Mouse (Mus musculus): Measurements from ENCODE around the gene Sigirr.
A peak's percentile ranks its signal among the peaks of the same experiment; 100 is the strongest.

Gene Sigirr

DNA sequence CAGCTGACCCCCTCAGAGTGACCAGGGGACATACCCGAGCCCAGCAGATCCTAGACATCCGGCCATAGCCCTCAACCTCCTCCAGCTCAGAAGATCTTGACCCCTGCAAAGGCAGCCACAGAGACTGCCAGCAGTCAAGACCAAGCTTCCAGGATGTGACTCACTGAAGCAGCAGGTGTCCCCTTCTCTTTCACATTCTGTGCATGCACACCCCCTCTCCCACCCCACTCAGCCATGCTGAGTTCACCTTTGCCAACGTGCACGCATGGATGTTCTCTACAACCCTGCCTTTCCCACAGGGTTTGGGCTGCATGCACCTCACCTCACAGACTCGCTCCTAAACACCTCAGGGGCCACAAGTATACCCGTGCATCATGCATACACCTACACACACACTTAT lies 4.4 kb downstream of the Sigirr start:
- no peak for DNase-seq

DNA sequence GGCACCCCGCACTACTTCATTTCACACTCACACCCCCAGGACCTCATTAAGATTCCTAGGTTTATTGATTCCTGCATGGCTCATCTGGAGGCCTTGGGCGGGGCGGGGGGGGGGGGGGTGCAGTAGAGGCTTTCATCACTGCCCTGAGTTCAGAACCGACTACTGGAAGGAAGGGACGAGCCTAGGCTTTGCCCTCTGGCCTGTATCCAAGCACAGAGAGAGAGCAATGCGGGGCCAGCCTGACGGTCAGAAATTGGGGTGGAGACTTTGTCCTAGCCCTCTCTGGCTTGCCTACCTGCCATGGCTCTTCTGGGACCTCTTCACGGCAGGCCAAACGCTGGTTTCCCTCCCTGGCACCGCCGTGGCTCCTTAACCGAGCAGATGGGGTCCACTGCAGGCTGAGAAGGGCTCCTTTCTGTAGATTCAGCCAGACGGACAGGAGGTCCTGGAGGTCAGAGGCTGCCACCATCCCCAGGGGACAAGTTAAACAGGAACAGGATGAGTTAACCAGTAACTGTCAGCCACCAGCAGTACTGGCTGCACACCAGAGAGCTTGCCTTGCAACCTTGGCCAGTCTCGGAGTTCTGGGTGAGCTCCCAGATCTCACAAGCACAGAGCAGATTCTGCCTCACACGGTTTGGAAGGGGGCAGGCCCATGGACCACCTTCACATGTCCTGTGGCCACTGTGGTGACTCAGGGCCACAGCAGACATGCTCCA lies 5.7 kb downstream of the Sigirr start:
- no peak for DNase-seq

DNA sequence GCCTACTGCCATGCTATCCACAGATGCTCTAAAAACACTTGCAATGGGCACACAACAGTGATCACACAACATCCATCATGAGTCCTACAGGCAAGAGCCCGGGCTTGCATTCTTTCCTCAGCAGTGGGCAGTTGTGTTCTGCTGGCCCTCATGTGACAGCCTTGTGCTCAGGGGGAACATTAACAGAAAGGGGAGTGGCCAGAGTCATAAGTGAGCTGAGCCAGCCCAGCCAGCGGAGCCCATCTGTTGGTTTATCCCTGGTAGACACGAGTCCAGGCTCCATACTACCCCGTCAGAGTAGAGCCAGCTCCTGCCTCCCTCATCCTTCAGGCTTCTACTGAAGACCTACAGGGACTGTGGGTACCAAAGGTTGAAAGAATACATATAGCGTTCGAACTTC lies 6.4 kb downstream of the Sigirr start:
- DNase-seq: no peak

DNA sequence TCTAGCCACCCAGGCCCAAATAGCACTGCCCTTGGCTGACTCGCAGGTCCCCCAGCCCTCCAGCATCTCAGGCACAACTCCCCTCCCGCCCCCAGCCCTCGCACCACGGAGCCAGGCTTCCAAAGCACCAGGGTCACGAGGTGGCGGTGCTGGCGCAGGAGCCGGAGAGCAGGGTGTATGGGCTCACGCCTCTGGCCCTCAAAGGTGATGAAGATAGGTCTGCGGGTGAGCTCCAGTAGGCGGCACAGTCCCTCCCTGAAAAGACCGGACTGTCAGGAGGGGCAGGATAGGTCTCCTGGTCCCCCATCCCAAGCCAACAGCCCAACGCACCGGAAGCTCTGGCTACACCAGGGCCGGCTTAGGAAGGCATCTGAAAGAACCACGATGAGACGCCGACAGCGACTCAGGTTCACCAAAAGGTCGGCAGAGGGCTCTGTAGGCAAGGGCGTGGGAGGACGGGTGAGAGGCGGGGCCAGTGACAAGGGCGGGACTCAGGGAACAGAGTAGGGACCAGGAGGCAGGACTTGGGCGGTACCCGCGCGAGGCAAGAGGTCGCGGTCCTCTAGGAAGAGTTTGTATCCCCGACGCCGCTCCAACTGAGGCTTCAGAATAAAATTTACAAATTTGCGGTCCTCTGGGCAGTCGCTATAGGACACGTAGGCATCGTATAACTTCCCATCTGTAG lies 8.2 kb downstream of the Sigirr start:
- DNase-seq: peak; percentile 89

DNA sequence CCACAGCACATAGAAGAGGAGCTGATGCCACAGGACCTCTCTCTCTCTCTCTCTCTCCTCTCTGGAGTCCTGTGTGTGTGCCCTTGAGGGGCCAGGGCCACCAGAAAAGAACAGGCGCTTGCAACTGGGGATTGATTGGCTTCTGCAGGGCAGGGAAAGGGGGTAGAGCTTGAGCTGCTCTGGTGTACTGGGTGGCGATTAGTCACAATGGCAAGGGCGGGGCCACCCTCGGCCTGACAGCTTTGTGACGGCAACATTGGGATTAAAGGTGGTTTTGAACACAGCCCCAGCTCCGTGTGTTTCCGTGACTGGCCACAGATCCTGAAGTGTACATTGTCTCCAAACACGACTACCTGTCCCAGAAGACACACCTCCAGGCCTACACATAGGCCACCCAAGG lies 10.1 kb downstream of the Sigirr start:
- no peak for DNase-seq

DNA sequence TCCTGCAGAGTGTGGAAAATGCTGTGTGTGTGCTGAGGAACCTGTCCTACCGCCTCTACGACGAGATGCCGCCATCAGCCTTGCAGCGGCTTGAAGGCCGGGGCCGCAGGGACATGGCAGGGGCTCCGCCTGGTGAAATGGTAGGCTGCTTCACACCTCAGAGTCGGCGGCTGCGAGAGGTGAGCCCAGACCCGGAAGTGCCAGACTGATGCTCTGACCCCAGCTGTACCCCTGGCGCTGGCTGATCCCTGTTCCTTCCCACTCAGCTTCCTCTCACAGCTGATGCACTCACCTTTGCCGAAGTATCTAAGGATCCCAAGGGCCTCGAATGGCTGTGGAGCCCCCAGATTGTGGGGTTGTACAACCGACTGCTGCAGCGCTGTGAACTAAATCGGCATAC lies 11.9 kb downstream of the Sigirr start:
- DNase-seq: no peak

DNA sequence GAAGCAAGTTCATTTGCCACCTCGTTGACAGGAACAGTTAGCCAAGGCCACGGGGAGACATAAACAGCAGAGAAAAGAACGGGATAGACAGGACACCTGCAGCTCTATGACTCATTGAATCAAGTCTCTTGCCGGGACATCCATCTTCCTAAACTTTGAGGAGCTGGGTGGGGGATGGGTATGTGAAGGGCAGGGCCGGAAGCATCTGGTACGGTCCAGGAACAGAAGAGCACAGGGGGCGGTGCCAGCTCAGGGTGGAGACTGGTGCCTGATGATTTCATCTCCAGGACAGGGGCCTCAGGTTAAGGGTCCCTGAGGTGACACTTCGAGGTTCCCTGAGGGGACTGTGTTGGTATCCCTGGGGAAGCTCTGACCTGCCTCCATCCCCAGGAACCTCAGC lies 12.5 kb downstream of the Sigirr start:
- DNase-seq: peak; percentile 23

DNA sequence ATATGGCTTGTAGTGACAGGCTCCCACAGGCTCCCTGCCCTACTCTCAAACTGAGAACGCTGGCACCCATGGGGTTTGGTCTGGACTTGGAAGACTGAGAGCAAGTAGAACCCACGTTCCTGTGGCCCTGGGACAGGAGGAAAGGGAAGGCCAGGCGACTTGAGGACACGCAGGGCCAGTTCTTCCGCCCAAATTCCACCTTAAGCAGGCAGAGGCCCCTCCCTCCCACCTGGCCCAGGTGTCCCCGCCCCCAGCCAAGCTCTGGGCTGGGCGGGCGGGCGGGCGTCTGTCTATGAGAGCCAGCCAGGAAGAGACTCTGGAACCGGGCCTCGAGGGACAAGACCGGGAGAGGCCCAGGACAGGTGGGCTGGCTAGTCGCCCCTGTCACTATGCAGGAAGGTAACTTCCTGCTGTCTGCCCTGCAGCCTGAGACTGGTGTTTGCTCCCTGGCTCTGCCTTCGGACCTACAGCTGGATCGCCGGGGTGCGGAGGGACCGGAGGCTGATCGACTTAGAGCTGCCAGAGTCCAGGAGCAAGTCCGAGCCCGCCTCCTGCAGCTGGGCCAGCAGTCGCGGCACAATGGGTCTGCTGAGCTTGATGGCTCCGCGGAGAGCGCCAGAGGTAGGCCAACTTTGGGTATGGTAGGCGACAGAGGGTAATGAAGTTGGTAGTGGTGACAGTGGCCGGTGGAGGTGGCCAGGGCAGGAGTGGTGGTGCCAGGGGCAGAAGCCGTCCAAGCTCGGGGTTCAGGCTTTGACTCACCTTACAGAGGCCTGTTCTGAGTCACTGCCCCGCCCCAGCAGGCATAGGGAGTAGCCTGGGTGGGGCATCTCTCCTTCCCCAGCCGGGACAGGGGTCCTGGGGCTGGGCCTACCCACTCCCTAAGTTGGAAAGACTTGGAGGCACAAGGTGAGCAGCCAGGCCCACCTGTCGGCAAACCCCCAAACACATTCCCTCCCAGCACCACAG lies 20.6 kb downstream of the Sigirr start:
- DNase-seq: peak; percentile 47

DNA sequence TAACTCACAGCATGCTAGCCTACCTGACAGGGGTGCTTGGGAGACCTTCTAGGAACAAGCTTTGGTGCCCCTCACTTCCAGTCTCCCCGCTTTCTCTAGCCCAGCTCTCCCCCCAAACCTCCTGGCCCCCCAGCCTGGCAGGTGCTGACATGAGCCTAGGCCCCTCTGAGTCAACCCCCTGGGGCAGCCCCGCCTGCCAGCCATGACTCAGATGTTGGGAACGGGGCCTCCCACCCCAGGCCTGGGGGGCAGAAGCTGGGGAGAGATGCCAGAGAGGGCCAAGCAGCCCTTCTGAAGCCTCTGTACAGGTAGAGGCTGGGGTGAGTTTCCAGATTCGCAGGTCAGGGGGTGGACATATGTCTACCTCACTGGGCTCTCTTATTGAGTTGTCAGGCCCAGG lies 21.5 kb downstream of the Sigirr start:
- DNase-seq: no peak

DNA sequence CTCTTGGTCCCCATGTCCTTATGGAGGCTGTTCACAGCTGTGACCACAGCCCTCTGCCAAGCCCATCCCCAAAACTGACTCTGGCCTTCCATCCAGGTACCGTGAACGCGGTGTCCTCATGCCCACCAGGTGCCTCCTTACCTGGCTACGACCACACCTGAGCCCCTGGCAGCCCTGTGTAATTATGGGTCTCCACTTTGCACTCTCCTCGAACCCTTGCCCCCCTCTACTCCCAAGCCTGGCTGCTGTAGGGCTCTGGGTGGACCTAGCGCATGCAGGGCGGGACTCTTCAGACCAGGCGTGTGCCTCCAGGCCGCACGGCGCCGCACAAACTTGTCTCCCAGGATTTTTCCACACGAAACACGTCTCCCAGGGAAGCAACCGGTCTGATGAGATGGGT lies 22.5 kb downstream of the Sigirr start, which contains the start of gene Pkp3:
Gene Pkp3 (plus strand): TSS at position 378 of the 400 bp plus-strand sequence.
- DNase-seq: no peak

DNA sequence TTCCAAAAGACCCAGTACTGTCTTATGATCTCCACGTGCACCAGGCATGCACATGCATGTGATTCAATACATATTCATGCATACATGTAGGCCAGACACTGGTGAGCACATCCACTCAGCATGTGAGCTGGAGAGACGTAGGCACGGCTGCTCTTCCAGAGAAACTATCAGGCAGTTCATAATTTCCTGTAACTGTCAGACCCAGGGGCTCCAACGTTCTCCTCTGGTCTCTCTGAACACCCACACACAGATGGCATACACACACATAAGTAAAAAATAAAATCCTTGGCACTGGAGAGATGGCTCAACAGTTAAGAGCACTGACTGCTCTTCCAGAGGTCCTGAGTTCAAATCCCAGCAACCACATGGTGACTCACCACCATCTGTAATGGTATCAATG lies 26.6 kb downstream of the Sigirr start:
- DNase-seq: no peak

DNA sequence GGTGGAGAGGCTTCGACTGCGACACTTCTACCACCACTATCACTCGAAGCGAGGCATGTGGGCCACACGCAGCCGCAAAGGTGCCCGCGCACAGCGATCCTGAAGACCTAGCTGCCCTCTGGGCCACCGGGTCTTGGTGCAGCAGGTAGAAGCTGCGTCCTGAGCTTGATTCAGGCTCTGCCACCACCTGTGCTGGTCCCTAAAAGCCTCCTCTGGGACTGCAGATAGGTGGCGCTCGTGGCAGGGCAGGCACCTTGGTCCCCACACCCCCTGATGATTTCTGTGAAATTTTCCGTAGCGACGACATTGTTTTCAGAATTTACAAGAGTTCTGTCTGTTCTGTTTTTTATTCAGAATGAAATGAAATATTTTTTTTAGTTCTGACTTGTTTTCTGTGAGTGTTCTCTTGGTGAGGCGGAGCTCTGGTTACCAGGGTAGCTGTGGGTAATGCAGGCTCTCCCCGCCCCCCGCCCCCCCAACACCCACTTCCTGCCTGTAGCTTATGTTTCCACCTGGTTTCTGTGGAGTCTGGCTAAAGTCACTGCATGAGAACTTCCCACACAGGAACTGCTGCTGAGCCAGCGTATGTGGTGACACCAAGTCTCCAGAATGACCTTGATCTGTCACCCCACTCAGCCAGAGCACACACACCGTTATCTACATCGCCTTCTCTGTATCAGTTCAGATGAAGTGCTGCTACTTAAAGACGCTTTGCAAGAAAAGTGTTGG lies 28.2 kb downstream of the Sigirr start:
- peak; percentile 43 for DNase-seq

DNA sequence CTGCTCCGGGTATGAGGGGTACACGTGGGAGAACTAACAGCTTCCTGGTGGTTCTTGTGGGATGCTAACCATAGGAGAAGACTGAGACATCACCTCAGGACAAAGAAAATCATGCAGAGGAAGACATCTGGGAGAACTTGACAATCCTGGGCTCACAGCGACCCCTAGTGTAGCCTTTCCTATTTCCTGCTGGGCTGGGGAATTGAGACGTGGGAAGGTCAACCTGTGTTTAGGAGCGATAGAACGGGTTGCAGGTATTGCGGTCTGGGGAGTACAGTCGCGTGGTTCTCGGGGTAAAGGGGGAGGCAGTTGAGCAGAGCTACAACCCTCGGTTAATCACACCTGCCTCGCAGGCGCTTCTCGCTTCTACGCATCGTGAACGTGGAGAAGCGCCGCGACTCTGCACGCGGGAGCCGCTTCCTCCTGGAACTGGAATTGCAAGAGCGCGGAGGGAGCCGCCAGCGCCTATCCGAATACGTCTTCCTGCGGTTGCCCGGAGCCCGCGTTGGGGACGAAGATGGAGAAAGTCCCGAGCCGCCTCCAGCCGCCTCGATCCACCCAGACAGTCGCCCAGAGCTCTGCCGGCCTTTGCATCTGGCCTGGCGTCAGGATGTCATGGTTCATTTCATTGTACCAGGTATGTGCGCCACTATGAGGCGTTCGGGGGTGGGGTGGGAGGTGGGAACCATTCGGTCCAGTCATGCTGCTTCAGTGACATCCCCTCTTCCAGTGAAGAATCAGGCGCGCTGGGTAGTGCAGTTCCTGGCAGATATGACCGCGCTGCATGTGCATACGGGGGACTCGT lies 30.1 kb downstream of the Sigirr start:
- peak; percentile 87 for DNase-seq

DNA sequence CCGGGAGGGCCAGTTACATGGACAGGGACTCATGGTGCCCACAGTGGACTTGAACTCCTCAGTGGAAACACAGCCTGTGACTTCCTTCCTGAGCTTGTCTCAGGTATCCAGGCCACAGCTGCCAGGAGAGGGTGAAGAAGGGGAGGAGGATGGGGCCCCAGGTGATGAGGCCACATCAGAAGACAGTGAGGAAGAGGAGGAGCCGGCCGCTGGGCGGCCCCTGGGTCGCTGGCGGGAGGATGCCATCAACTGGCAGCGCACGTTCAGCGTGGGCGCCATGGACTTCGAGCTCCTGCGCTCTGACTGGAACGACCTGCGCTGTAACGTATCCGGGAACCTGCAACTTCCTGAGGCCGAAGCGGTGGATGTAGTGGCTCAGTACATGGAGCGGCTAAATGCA lies 32.0 kb downstream of the Sigirr start:
- DNase-seq: no peak

DNA sequence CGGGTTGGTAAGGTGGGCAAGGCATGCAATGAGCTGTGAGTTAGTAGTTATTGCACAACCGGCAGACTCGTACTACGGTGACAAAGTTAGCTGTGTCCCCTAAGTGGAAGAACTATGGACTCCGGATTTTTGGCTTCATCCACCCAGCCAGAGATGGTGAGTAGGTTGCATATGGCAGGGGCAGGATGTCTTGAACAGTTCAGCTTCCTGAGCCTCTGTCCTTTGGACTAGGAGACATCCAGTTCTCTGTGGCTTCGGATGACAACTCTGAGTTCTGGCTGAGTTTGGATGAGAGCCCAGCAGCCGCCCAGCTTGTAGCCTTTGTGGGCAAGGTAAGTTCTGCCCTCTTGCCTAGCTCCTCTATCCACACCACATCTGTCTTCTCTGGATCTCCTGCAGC lies 35.8 kb downstream of the Sigirr start:
- no peak for DNase-seq

DNA sequence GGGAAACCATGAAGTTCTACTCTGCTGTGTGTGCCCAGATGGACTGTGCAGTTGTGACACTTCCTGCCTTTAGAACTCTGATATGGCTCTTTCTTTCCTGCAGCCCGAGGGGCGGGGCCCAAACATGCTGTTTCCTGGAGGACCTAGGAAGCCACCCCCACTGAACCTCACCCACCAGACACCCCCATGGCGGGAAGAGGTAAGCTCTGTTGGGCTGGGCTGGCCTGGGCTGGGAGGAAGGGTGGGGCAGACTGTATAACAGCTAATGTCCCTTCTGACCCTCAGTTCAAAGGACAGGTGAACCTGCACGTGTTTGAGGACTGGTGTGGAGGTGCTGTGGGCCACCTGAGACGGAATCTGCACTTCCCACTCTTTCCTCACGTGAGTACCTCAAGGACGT lies 36.2 kb downstream of the Sigirr start:
- peak; percentile 19 for DNase-seq

DNA sequence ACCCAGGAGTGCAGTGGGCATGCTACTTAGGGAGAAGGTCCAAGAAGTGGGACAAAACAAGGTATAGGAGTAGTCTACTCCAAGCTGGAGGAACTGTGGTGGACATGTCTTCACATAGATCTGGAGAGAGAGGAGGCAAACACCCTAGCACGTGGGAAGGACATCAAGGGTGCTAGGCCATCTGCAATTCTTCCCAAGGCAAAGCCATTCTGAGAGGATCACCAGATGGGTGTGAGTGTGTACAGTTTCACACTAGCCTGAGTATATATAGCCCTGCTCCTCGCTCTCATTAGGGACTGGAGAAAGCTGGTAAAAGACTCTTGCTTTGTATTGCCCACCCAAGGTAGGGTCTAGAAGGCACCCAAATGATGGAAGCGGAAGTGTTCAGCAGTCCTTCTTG lies 37.0 kb downstream of the Sigirr start:
- DNase-seq: no peak

DNA sequence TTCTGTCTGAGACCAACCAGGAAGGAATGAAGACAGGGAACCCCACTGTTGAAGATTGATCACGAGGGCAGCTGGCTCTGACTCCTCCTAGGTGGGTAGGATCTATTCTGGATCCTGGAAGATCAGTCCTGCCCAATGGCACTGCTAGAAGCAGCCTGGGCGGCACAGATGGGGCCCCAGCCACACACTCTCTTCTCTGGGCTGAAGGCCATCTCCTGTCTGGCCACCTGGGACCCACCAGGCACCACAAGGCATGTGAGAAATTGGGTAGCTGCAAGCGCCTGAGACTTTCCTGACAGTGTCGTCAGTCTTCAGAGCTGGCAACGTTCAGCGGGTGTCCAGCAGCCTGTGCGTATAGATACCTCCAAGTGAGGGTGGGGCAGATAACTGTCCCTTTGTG lies 37.8 kb downstream of the Sigirr start:
- no peak for DNase-seq

DNA sequence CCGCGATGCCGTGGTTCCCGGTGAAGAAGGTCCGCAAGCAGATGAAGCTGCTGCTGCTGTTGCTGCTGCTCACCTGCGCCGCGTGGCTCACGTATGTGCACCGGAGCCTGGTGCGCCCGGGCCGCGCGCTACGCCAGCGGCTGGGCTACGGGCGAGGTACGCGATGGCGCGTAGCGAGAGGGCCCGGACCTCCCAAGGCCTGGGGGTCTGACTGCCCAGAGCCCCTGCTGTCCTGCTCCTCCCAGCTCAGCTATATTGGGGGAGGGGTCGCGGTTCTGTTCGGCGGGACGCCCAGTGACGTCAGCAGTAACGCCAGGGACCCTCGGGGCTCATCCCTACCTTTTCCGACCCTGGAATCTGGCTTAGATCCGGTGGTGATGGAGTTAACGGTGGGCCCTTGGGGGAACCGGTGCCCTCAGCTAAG lies 39.1 kb downstream of the Sigirr start:
- no peak for DNase-seq

DNA sequence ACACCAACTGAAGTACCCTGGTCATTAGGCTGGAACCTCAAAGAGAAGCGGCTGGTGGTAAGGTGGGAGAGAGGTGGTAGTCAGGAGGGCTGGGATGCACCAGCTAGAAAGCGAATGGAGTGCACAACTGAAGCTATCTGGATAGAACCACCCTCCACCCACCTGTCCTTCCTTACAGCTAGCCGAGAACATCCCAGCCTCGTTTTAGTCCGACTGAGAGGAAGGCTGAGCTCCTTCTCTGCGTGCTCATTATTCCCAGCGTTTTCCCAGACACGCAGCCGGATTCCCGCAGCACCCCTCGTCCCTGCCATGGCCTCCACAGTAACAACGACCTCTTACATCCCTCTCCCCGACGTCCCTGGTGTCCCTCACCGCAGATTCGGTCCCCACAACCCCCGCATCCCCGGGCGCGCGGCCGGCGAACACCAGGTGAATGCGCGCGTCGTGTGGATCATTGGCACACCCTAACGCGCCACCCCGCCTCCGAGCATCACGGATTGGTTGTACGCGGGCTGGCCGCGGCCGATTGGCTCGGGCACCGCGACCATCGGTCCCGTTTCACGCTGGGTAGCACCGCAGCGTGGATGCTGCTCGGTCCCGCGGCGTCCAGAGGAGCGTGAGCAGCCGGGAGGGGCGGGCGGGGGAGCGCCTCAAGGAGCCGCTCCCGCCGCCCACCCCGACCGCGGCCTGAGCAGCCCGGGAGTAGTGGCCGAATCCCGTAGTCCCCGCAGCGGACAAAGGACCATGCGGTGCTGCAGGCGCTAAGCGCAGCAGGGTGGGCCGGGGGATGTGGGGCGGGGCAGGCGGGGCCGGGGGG lies 39.7 kb downstream of the Sigirr start, which contains the start of gene B4galnt4:
Gene B4galnt4 (plus strand): TSS at position 679 of the 817 bp plus-strand sequence.
- peak; percentile 62 for DNase-seq

DNA sequence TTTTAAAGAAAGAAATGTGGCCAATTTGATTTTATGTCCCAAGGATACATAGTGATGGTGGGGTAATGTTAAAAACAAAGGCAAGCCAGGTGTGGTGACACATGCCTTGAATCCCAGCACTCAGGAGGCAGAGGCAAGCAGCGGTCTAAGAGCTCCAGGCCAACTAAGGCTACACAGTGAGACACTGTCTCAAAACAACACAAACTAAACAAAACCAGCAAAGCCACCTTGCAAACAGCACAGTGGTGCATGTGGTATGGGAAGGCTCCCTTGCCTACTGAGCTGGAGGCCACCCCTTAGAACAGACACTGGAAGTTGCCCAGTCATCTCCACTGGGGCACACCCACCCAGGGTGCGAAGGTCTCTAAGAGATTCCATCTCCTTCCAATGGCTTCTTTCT lies 40.4 kb downstream of the Sigirr start:
- DNase-seq: no peak
